Mouse (Mus musculus) neural tube, embryonic 11.5 days (tissue): ENCODE measurements at regions not wholly inside any gene's neighbourhood (a gene's known extent, or its start where the extent isn't known, plus 50 kb on each side); places are given as distances from the start of the nearest gene placed in this dataset.

Experiments used
- ATAC-seq: fragments of 200-750 bp; cut with Nextera tagmentation; 2 replicates; pipeline ENCODE4 v1.8.0; 2017; ENCODE audit warnings: moderate number of reproducible peaks, mild to moderate bottlenecking, moderate TSS enrichment, moderate library complexity; ENCODE audit not compliant: insufficient read depth, low FRiP score, low TSS enrichment
- DNase-seq: peaks from one replicate; pipeline ENCODE4 v3.0.0-alpha.2; 2015; ENCODE audit warnings: low spot score
- H3K27ac ChIP-seq: fragments of 300-500 bp; sonication (generic); 2 replicates; pipeline ENCODE4 v1.5.1; 2014; ENCODE audit warnings: low read depth, mild to moderate bottlenecking, low read length
- H3K27me3 ChIP-seq: fragments of 300-500 bp; sonication (generic); 2 replicates; pipeline ENCODE4 v1.6.1; 2014; ENCODE audit warnings: mild to moderate bottlenecking, low read length, mixed read lengths; ENCODE audit not compliant: control insufficient read depth, insufficient read depth
- H3K36me3 ChIP-seq: fragments of 300-500 bp; sonication (generic); 2 replicates; pipeline ENCODE4 v1.6.1; 2014; ENCODE audit warnings: mild to moderate bottlenecking, low read length, moderate library complexity, mixed read lengths; ENCODE audit not compliant: control insufficient read depth, insufficient read depth
- H3K4me1 ChIP-seq: fragments of 300-500 bp; sonication (generic); 2 replicates; pipeline ENCODE4 v1.6.1; 2014; ENCODE audit warnings: low read length, mixed read lengths; ENCODE audit not compliant: control insufficient read depth, insufficient read depth
- H3K4me2 ChIP-seq: fragments of 300-500 bp; sonication (generic); 2 replicates; pipeline ENCODE4 v1.6.1; 2014; ENCODE audit warnings: low read depth, mild to moderate bottlenecking, moderate library complexity
- H3K4me3 ChIP-seq: fragments of 300-500 bp; sonication (generic); 2 replicates; pipeline ENCODE4 v1.5.1; 2014; ENCODE audit warnings: low read depth, low read length
- H3K9ac ChIP-seq: fragments of 300-500 bp; sonication (generic); 2 replicates; pipeline ENCODE4 v1.6.1; 2014; ENCODE audit warnings: mild to moderate bottlenecking, low read length
- H3K9me3 ChIP-seq: fragments of 300-500 bp; sonication (generic); 2 replicates; pipeline ENCODE4 v1.6.1; 2016; ENCODE audit warnings: low read length; ENCODE audit not compliant: control insufficient read depth
- WGBS: fragments of 180-500 bp; shearing (Covaris S2); extraction: QIAGEN DNeasy Blood & Tissue Kit; methylation state at CpG from one replicate; pipeline ENCODE4 v1.1.7; 2014; 5-methylcytosine and 5-hydroxymethylcytosine counted together

DNA sequence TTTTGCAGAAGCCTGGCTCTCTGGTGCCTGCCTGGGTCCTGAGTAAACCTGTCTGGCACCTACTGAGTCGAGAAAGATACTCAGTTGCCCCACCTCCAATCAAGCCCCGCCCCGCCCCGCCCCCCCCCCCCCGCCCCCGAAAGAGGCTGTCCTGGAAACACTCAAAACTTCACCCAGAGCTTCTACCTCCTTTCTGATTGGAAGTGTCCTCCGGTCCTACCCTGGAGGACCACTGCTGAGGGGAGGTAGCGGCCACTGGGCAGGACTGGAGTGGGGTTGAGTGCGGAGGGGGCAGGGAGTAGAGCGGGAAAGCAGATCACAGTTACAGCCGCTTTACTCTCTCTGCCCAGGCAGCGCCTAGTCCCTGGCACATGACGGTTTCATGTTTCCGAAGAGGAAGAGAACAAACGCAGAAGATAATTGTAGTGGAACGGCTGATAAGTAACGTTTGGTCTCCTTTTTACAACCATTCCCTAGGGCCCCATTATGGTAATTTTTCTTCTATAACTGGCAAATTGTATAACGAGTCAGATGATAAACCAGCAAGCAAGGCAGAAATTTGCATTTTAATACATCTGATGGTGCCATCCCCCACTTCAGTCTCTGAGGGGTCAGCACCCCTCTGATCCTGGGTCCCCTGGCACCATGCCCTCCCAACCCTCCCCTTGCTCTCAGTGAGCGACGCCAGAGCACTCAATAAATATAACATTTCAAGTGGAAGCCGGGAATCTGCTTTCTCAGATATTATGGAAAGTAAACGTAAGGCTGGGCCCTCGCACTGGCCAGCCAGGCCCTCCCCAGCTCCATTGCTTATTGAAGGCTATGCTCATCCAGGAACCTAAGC lies 221.5 kb upstream of the Rpl38 start:
- no peak overlapping the region for H3K27ac ChIP-seq
- no peaks in the 10 kb centered on the region for H3K36me3 ChIP-seq
- no peaks in the 10 kb centered on the region for H3K27me3 ChIP-seq
- peak overlapping the region; percentile 19 for H3K4me3 ChIP-seq
- DNase-seq (peak; percentile 52), ATAC-seq (peak; percentile 61; the same call in 1 of the 2 replicates)
- H3K4me2 ChIP-seq = peak overlapping the region; percentile 48
- H3K9me3 ChIP-seq = no peaks in the 10 kb centered on the region
- no peak overlapping the region for H3K9ac ChIP-seq
- WGBS = 9% methylated on average over 18 of the region's 23 CpGs
- H3K4me1 ChIP-seq = peaks cover 9% of the 10 kb centered on the region; the same call in 1 of the 2 replicates

DNA sequence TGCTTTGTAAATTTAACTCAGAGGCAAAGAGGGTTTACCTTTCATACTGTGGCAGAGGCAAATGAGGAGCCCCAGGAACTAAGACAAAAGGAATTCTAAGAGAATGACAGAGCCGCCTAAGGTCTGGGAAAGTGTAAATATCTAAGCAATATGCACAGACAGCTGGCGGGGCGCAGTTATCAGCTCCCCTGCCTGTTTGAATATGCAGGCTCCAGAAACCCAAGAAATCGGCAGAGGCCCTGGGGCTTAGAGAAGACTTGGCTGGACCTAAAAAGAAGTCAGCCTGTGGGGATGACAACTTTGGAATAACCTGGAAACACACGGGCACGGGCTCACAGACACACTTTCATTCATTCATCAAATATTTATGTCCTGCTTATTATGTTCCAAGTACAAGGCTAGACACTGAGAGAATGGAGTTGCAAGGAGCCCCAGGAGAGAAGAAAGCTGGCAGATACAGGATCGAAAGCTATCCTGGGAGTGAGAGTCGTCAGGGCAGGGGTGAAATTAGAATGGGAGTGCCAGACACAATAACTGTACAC lies 222.2 kb upstream of the Rpl38 start:
- peaks cover 9% of the 10 kb centered on the region; the same call in 1 of the 2 replicates for H3K4me1 ChIP-seq
- H3K9ac ChIP-seq = no peak overlapping the region
- DNase-seq (no peak), ATAC-seq (no peak)
- 8% methylated on average over 8 of the region's 8 CpGs for WGBS
- H3K27ac ChIP-seq = no peak overlapping the region
- H3K4me3 ChIP-seq = peak overlapping the region; percentile 19; the same call in 1 of the 2 replicates
- H3K36me3 ChIP-seq = no peaks in the 10 kb centered on the region
- no peaks in the 10 kb centered on the region for H3K9me3 ChIP-seq
- no peaks in the 10 kb centered on the region for H3K27me3 ChIP-seq
- H3K4me2 ChIP-seq = peak overlapping the region; percentile 48

DNA sequence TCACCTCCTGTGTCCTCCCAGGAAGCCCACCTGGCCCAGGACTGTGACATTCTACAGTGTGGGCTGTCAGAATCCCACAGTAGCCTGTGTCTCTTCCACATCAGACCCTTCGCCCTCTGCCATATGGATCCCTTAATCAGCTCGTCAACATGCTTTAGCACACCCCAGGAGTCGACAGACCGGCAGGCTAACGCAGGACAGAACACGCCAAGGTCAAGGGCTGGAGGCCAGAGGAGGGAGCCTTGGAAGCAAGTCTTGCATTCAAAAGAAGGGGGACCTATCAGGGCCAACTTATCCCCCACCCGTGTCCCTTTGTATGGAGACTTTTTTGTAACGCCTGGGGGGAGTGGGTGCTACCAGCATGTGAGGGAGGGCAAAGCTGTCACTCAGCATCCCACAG lies 224.1 kb upstream of the Rpl38 start:
- Histone ChIP-seq H3K27me3 (no peaks in the 10 kb centered on the region), H3K4me1 (peaks cover 9% of the 10 kb centered on the region; the same call in 1 of the 2 replicates), H3K4me3 (no peak overlapping the region), H3K9me3 (no peaks in the 10 kb centered on the region), H3K9ac (no peak overlapping the region), H3K4me2 (no peak overlapping the region), H3K27ac (no peak overlapping the region), H3K36me3 (no peaks in the 10 kb centered on the region)
- DNase-seq = no peak
- 36% methylated on average over 8 of the region's 8 CpGs for WGBS
- no peak for ATAC-seq

DNA sequence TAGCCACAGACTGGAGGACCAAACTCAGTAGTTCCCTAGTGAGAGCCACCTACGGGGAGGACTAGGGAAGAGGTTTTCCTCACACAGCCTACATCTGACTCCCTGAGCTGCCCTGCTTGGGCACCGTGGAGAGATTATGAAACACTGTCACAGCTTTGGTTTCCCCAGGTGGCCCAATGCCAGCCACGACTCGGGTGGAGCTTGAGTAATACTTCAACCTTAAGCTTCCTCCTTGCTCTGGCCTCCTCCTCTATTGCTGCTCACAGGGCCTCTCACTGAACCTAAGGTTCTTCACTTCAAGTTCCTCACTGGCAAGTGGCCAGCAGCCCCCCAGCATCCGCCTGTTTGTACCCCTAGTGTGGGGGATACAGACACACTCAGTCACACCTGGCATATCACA lies 224.9 kb upstream of the Rpl38 start:
- Histone ChIP-seq H3K9me3 (no peaks in the 10 kb centered on the region), H3K36me3 (no peaks in the 10 kb centered on the region), H3K4me3 (no peak overlapping the region), H3K27ac (no peak overlapping the region), H3K4me2 (no peak overlapping the region), H3K27me3 (no peaks in the 10 kb centered on the region), H3K9ac (no peak overlapping the region), H3K4me1 (peaks cover 9% of the 10 kb centered on the region; the same call in 1 of the 2 replicates)
- WGBS = 86% methylated on average over 5 of the region's 5 CpGs
- ATAC-seq (no peak), DNase-seq (no peak)

DNA sequence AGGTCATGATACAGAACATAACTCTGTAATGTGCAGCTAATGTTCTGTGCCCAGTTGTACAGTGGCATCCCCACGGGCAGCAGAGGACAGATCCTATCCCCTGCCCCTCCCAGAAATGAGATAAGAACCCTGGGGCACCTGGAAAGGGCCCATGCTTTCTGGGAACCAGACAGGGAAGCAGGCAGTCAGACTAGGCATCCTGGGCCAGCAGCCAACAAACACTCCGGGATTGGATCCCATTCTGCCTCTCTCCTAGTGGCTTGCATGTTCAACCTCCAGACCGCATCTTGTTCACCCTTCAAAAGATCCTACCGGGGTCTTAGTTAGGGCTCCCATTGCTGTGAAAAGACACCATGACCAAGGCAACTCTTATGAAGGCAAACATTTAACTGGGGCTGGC lies 229.0 kb upstream of the Rpl38 start:
- Histone ChIP-seq H3K27ac (no peak overlapping the region), H3K27me3 (no peaks in the 10 kb centered on the region), H3K9ac (no peak overlapping the region), H3K4me3 (no peak overlapping the region), H3K9me3 (no peaks in the 10 kb centered on the region), H3K36me3 (no peaks in the 10 kb centered on the region), H3K4me1 (no peaks in the 10 kb centered on the region), H3K4me2 (no peak overlapping the region)
- WGBS = 89% methylated on average over 4 of the region's 4 CpGs
- ATAC-seq = no peak
- no peak for DNase-seq

DNA sequence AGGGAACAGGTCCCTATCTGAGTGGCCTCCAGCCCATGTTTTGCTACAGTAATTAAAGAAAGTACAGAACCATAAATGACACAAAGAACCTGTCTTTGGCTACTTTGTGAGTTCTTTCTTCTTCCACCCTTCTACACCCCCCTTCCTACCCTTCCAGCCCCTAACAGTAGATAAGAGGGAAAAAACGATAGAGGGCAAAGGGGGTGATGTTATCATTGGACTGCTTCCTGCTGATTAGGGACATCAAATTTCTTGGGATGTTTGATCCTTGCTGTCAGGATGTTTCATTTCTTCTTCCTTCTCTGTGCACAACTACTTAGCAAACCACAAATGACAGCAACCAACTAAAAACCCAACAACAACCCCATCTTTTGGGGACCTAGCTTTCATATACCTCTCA lies 232.5 kb upstream of the Rpl38 start:
- no peak for DNase-seq
- H3K4me3 ChIP-seq = no peak overlapping the region
- no peaks in the 10 kb centered on the region for H3K9me3 ChIP-seq
- H3K4me2 ChIP-seq = no peak overlapping the region
- WGBS = 69% methylated on average over 1 of the region's 1 CpGs
- H3K27ac ChIP-seq = no peak overlapping the region
- H3K36me3 ChIP-seq = no peaks in the 10 kb centered on the region
- H3K4me1 ChIP-seq = no peaks in the 10 kb centered on the region
- ATAC-seq = no peak
- no peaks in the 10 kb centered on the region for H3K27me3 ChIP-seq
- no peak overlapping the region for H3K9ac ChIP-seq

DNA sequence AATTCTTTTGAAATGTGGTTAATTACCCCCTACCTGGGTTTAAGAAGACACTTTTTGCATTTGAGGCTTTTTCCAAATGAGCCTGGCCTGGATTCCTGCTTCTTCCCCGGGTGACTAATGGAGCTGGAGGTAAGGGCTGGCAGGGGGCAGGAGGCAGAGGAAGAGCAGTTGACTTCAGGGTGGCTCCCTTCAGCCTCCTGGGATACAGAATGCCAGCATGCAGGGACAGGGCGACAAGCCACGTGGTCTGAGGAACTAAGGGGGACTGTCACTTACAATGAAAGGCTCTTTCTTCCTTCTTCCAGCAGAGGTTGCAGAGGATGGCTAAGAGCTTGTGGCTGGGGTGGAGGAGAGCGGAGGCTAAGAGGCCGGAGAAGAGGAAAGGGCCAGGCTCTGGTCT lies 234.8 kb upstream of the Rpl38 start:
- no peak overlapping the region for H3K9ac ChIP-seq

DNA sequence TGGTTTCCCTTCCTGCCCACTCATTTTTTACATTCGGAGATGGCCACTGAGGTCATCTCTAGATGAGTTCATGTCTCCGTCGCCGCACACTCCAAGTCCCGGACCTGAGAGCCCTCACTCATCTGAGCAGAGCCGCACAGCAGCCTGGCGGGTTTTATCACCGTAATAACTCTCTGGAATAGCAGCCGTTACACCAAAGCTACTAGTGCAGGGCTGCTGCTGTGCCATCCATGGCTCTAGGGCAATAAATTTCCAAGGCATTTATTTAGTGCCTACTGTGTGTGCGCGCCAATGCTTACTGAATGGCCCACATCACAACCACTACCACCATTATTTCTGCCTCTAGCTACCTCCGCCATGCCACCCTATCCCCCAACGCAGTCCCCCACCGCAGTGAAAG lies 242.9 kb upstream of the Rpl38 start:
- no peaks in the 10 kb centered on the region for H3K36me3 ChIP-seq
- no peak overlapping the region for H3K4me2 ChIP-seq
- ATAC-seq (no peak), DNase-seq (no peak)
- no peaks in the 10 kb centered on the region for H3K27me3 ChIP-seq
- no peak overlapping the region for H3K27ac ChIP-seq
- H3K9me3 ChIP-seq = no peaks in the 10 kb centered on the region
- no peak overlapping the region for H3K9ac ChIP-seq
- H3K4me3 ChIP-seq = no peak overlapping the region
- 68% methylated on average over 14 of the region's 14 CpGs for WGBS
- no peaks in the 10 kb centered on the region for H3K4me1 ChIP-seq

More for the DNA sequence above, 234.8 kb upstream of the Rpl38 start:
- no peak overlapping the region for H3K4me2 ChIP-seq
- WGBS = 17% methylated on average over 5 of the region's 5 CpGs
- peak; percentile 13 for DNase-seq
- no peaks in the 10 kb centered on the region for H3K4me1 ChIP-seq
- no peak overlapping the region for H3K27ac ChIP-seq
- H3K27me3 ChIP-seq = no peaks in the 10 kb centered on the region
- no peak for ATAC-seq
- H3K36me3 ChIP-seq = no peaks in the 10 kb centered on the region
- H3K9me3 ChIP-seq = no peaks in the 10 kb centered on the region
- no peak overlapping the region for H3K4me3 ChIP-seq

DNA sequence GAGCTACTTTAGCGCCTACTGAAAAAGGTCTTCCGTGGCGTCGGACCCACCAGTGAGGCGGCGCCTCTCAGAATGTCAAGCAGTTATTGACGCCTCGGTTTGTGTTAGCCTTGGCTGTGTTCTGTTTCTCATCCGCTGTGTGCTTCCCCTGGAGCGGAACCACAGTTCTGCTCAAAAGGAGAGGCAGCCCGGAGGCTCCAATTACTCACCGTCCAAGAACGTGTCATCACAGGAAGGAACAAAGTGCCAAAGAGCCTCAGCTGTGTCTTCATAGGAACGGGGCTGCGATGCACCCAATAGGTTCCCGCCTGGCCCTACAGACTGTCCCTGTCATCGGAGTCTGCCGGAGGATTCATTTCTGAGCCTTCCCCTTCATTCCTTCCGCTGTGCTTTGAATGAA lies 245.0 kb upstream of the Rpl38 start:
- ATAC-seq (no peak), DNase-seq (no peak)
- H3K36me3 ChIP-seq = no peaks in the 10 kb centered on the region
- WGBS = 81% methylated on average over 19 of the region's 19 CpGs
- H3K27ac ChIP-seq = no peak overlapping the region
- H3K4me3 ChIP-seq = no peak overlapping the region
- H3K9ac ChIP-seq = no peak overlapping the region
- H3K4me2 ChIP-seq = no peak overlapping the region
- H3K27me3 ChIP-seq = no peaks in the 10 kb centered on the region
- H3K4me1 ChIP-seq = no peaks in the 10 kb centered on the region
- H3K9me3 ChIP-seq = no peaks in the 10 kb centered on the region
